Mouse (Mus musculus): ENCODE measurements around the gene Gm45808. TPM values are rescaled to one million over a fixed set of nuclear protein-coding genes. Genes with fewer than 3 reads are reported as not detected.
"Not testable (repeated sequence)": the region's sequence is repeated elsewhere in the genome, so short reads cannot be mapped to it uniquely, and the experiment has no call there.

The Gm45808 gene
- polyA plus RNA-seq, 1 experiment from 2014 or later: not detected

GRCm38 (mm10) chr7:45463987-45464778 is 22.4 kb downstream of the Gm45808 start:
- no peaks in the 10 kb centered on the region for H3K9me3 ChIP-seq (replicated peaks)
- peaks cover 33% of the 10 kb centered on the region for H3K4me1 ChIP-seq
- no peak overlapping the region for H3K9ac ChIP-seq
- no peak for ATAC-seq
- H3K4me2 ChIP-seq: no peak overlapping the region
- H3K27ac ChIP-seq: no peak overlapping the region
- WGBS: 98% methylated on average over 7 of the region's 7 CpGs
- H3K36me3 ChIP-seq (ENCODE audit: poor library complexity, severe bottlenecking): peaks cover 44% of the 10 kb centered on the region
- no peaks in the 10 kb centered on the region for H3K27me3 ChIP-seq
- no peak overlapping the region for H3K4me3 ChIP-seq

- Histone ChIP-seq H3K36me3 (ENCODE audit: poor library complexity, severe bottlenecking) (peaks cover 53% of the 10 kb centered on the region), H3K4me1 (peaks cover 40% of the 10 kb centered on the region)
- WGBS: 76% methylated on average over 4 of the region's 4 CpGs
- H3K27me3 ChIP-seq; H3K4me3 ChIP-seq; ATAC-seq; H3K27ac ChIP-seq; H3K9ac ChIP-seq; H3K4me2 ChIP-seq; H3K9me3 ChIP-seq (replicated peaks): not testable (repeated sequence)
Measured at GRCm38 (mm10) chr7:45462868-45463267, 23.7 kb downstream of the Gm45808 start.

- ATAC-seq: no peak
Measured at GRCm38 (mm10) chr7:45462325-45462724, 24.3 kb downstream of the Gm45808 start.

GRCm38 (mm10) chr7:45461781-45462180 is 24.8 kb downstream of the Gm45808 start:
- no peak overlapping the region for H3K4me3 ChIP-seq
- peaks cover 63% of the 10 kb centered on the region for H3K36me3 ChIP-seq (ENCODE audit: poor library complexity, severe bottlenecking)

More at GRCm38 (mm10) chr7:45462325-45462724, 24.3 kb downstream of the Gm45808 start:
- Histone ChIP-seq H3K9me3 (replicated peaks) (no peaks in the 10 kb centered on the region), H3K4me3 (no peak overlapping the region), H3K27ac (no peak overlapping the region), H3K27me3 (no peaks in the 10 kb centered on the region), H3K4me2 (no peak overlapping the region), H3K9ac (no peak overlapping the region), H3K4me1 (peaks cover 44% of the 10 kb centered on the region), H3K36me3 (ENCODE audit: poor library complexity, severe bottlenecking) (peaks cover 58% of the 10 kb centered on the region)
- 89% methylated on average over 4 of the region's 4 CpGs for WGBS

GRCm38 (mm10) chr7:45461326-45461725 is 25.3 kb downstream of the Gm45808 start:
- Histone ChIP-seq H3K4me1 (peaks cover 50% of the 10 kb centered on the region), H3K9ac (no peak overlapping the region), H3K36me3 (ENCODE audit: poor library complexity, severe bottlenecking) (peaks cover 67% of the 10 kb centered on the region), H3K4me2 (no peak overlapping the region), H3K27ac (peak overlapping the region; percentile 79), H3K4me3 (no peak overlapping the region), H3K27me3 (no peaks in the 10 kb centered on the region), H3K9me3 (replicated peaks) (no peaks in the 10 kb centered on the region)
- ATAC-seq: no peak
- 71% methylated on average over 5 of the region's 5 CpGs for WGBS

More at GRCm38 (mm10) chr7:45461781-45462180, 24.8 kb downstream of the Gm45808 start:
- Histone ChIP-seq H3K9me3 (replicated peaks) (no peaks in the 10 kb centered on the region), H3K4me2 (no peak overlapping the region), H3K27me3 (no peaks in the 10 kb centered on the region), H3K4me1 (peaks cover 47% of the 10 kb centered on the region), H3K27ac (peak overlapping the region; percentile 51), H3K9ac (no peak overlapping the region)
- ATAC-seq: no peak
- 93% methylated on average over 4 of the region's 4 CpGs for WGBS

DNA sequence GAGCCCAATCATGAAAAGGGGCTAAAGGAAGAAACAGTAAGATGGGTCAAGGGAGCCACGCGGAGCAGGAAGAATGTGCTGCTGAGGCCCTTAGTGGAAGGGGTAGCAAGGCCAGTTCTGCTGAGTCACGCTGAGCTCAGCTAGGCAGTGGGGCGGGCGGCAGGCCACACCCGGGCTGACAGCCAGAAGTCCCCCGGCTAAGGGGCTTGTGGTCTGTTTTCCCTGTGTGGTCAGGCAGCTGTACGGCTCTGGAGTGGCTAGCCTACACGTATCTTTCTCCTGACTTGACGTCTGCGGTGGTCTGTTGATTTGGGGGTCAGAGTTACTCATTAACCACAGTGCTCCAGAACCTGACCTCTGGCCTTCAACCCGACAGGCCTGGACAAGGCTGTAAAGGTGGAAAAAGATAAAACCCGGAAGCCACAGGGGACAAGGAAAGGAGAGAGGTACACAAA is 25.7 kb downstream of the Gm45808 start:
- no peak overlapping the region for H3K9ac ChIP-seq
- 0 out of 2 replicates have a peak overlapping the region, but pooled peaks have one; percentile 10 for H3K4me2 ChIP-seq
- H3K27me3 ChIP-seq: no peaks in the 10 kb centered on the region

GRCm38 (mm10) chr7:45460377-45460776 is 26.2 kb downstream of the Gm45808 start:
- Histone ChIP-seq H3K27ac (peak overlapping the region; percentile 79), H3K9ac (peak overlapping the region; percentile 51; the same call in 1 of the 2 replicates), H3K4me2 (peak overlapping the region; percentile 59), H3K9me3 (replicated peaks) (no peaks in the 10 kb centered on the region), H3K4me1 (peaks cover 44% of the 10 kb centered on the region), H3K27me3 (no peaks in the 10 kb centered on the region), H3K36me3 (ENCODE audit: poor library complexity, severe bottlenecking) (peaks cover 70% of the 10 kb centered on the region), H3K4me3 (peak overlapping the region; percentile 92)
- ATAC-seq: no peak
- 80% methylated on average over 7 of the region's 7 CpGs for WGBS

More for the DNA sequence above, 25.7 kb downstream of the Gm45808 start:
- ATAC-seq: no peak
- Histone ChIP-seq H3K4me3 (no peak overlapping the region), H3K4me1 (peaks cover 49% of the 10 kb centered on the region), H3K9me3 (replicated peaks) (no peaks in the 10 kb centered on the region), H3K36me3 (ENCODE audit: poor library complexity, severe bottlenecking) (peaks cover 72% of the 10 kb centered on the region), H3K27ac (peak overlapping the region; percentile 79)
- WGBS: 51% methylated on average over 13 of the region's 13 CpGs

DNA sequence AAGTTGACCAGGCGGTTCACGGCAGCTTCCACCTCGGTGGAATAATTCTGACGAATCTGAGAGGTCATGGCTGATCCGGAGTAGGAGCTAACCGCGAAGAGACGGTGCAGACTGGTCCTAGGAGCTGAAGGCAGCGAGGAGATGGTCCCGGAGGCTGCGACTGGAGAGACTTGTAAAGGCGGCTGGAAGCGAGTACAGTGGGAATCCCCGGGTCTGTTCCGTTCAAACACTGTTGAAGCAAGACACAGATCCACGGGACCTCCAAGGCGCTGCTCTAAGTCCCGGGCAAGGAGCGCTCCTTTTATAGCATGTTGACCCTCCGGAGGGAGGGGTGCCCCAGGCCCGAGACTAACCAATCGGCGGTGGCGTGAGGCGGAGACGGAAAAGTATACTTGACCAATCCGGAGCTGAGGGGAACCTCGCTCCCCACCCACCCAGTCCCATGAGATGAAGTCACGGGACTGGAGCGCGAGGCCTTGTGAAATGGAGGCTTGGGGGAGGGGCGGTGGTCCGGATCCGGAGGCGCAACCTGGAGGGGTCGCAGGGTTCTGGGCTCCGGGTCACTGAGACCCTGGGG is 27.0 kb downstream of the Gm45808 start, which contains the start of gene Ftl1:
Ftl1 (minus strand) TSS at position 321 of the 577 bp plus-strand sequence.
- not testable (repeated sequence) for H3K9me3 ChIP-seq (replicated peaks); H3K27me3 ChIP-seq
- Histone ChIP-seq H3K4me2 (peak within 1 kb of the TSS; percentile 67), H3K36me3 (ENCODE audit: poor library complexity, severe bottlenecking) (peaks cover 70% of the 10 kb centered on the region), H3K4me3 (peak within 1 kb of the TSS; percentile 92), H3K4me1 (peaks cover 37% of the 10 kb centered on the region), H3K9ac (peak within 1 kb of the TSS; percentile 96), H3K27ac (peak within 1 kb of the TSS; percentile 96)
- under 1% methylated on average over 30 of the region's 37 CpGs for WGBS
- peak; percentile 97 for ATAC-seq

- Histone ChIP-seq H3K4me2 (peak overlapping the region; percentile 67), H3K27ac (peak overlapping the region; percentile 96), H3K4me3 (peak overlapping the region; percentile 92), H3K9ac (peak overlapping the region; percentile 96), H3K9me3 (replicated peaks) (no peaks in the 10 kb centered on the region), H3K4me1 (peaks cover 37% of the 10 kb centered on the region), H3K36me3 (ENCODE audit: poor library complexity, severe bottlenecking) (peaks cover 70% of the 10 kb centered on the region), H3K27me3 (no peaks in the 10 kb centered on the region)
- ATAC-seq: peak; percentile 78
- WGBS: under 1% methylated on average over 42 of the region's 43 CpGs
Measured at GRCm38 (mm10) chr7:45458748-45459563, 27.7 kb downstream of the Gm45808 start.

- H3K27me3 ChIP-seq: no peaks in the 10 kb centered on the region
- 76% methylated on average over 9 of the region's 10 CpGs for WGBS
- H3K4me3 ChIP-seq: peak overlapping the region; percentile 92
- H3K27ac ChIP-seq: peak overlapping the region; percentile 31
- peak overlapping the region; percentile 67 for H3K4me2 ChIP-seq
- H3K36me3 ChIP-seq (ENCODE audit: poor library complexity, severe bottlenecking): peaks cover 63% of the 10 kb centered on the region
- peaks cover 37% of the 10 kb centered on the region for H3K4me1 ChIP-seq
- peak overlapping the region; percentile 96 for H3K9ac ChIP-seq
- no peak for ATAC-seq
- H3K9me3 ChIP-seq (replicated peaks): no peaks in the 10 kb centered on the region
Measured at GRCm38 (mm10) chr7:45457204-45458060, 29.2 kb downstream of the Gm45808 start.

- Histone ChIP-seq H3K4me2 (peak overlapping the region; percentile 67), H3K9ac (peak overlapping the region; percentile 96), H3K27me3 (no peaks in the 10 kb centered on the region), H3K4me1 (peaks cover 37% of the 10 kb centered on the region), H3K36me3 (ENCODE audit: poor library complexity, severe bottlenecking) (peaks cover 63% of the 10 kb centered on the region), H3K27ac (peak overlapping the region; percentile 31), H3K9me3 (replicated peaks) (no peaks in the 10 kb centered on the region), H3K4me3 (peak overlapping the region; percentile 92)
- no peak for ATAC-seq
- WGBS: 62% methylated on average over 9 of the region's 9 CpGs
Measured at GRCm38 (mm10) chr7:45456721-45457203, 29.8 kb downstream of the Gm45808 start.
